Mouse (Mus musculus) adrenal gland, postnatal 36 days (tissue): ENCODE measurements around the gene Stx18. TPM values are rescaled to one million over a fixed set of nuclear protein-coding genes. Genes with fewer than 3 reads are reported as not detected.

Experiments
- DNase-seq, 2 experiments: peaks; one replicate each; pipeline ENCODE4 v3.0.0; 2021; ENCODE audit warnings: mixed read lengths in 1 of 2
- long read RNA-seq, 2 experiments: library from polyadenylated mRNA; stranded (forward); transcript quantifications; one replicate each; pipeline ENCODE4 v2.0.0; 2021; ENCODE audit warnings: borderline sequencing depth in 2 of 2
- total RNA-seq, 2 experiments: library from RNA; stranded (reverse); gene quantifications; 2 replicates each; pipeline ENCODE4 v1.2.3; 2021

Gene Stx18
- 10 to 100 TPM; 34.9 to 37.7 TPM for total RNA-seq
- long read RNA-seq, experiment 1, transcript Stx18-203 (11 exons, 3,002 nt) = major isoform, 44 of 51 reads
- long read RNA-seq, experiment 1, partial matches to known transcripts = 0 of 51 reads
- long read RNA-seq, experiment 1, other reads (novel, unspliced or antisense) = 5 of 51 reads
- long read RNA-seq, experiment 2, transcript Stx18-203 (11 exons, 3,002 nt) = major isoform, 17 of 21 reads
- long read RNA-seq, experiment 2, partial matches to known transcripts = 0 of 21 reads
- long read RNA-seq, experiment 2, other reads (novel, unspliced or antisense) = 2 of 21 reads

DNA sequence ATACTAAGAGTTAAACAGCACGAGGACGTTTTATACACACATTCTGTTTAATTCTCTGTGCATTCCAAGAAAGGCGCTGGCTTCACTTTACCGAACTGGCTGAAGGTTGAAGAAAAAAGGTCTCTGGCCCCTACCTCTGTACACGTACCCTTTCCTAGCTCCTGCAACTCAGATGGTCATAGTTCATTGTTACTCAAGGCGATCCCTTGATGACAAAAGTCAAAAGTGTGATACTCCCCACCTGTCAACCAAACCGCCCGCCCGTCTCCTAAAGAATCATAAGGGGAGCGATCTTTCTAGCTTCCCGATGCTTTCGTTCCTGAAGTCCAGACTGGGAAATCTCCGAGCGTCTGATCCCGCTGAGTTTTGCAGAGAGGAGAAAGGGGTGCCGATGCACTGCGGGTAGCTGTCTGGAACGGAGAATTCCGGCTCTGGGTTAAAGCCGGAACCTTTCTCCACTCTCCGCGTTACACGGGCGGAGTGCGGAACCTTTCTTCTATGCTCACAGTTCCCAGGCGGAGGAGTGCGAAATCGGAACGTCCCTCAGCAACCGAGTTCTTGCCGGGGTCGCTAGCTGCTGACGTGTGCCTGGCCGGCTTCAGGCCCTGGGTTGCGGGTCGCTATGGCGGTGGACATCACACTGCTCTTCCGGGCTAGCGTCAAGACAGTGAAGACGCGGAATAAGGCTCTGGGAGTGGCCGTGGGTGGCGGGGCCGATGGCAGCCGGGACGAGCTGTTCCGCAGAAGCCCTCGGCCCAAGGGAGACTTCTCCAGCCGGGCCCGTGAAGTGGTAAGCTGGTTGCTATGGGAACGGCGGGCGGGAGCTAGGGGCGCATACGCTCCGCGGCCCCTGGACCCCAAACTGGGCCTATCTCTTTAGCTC is at the start of gene Stx18:
Gene Stx18, plus strand, starts transcription at position 33 of the 883 bp plus-strand sequence.
- DNase-seq = peak; percentile 88 to 89

DNA sequence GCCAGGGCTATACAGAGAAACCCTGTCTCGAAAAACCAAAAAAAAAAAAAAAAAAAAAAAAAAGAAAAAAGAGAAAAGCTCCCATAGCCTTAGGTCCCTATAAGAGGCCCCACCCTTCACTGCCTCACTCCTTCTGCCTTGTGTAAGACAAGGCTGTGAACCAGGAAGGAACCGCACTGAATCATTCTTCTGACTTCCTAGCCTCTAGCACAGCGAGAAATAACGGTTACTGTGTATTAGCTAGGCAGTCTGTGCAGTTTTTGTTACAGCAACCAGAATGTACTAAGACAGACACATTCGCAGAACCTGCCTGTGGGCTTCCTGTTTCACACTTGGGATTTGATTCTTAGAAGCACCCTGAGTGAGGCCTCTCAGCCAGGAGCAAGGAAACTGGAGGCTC is 46.2 kb upstream of the Stx18 start:
- no peak for DNase-seq

DNA sequence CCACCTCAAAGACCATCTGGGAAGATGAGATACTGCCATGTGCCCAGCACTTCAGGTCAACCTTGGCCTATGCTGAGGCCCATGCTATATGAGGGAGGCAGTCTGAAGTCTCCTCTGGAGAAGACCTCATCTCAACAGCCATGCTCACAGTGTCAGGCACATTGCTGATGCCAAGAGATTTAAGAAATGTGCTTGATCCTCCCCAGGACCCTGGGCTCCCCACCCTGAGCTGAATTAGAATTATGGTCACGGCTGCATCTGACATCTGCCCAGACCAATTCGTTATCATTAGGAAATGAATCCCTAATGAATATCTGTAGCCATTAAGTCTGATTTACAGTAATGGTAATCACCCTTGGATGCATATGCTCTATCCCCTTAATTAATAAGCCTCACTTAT is 39.7 kb upstream of the Stx18 start:
- DNase-seq = no peak

DNA sequence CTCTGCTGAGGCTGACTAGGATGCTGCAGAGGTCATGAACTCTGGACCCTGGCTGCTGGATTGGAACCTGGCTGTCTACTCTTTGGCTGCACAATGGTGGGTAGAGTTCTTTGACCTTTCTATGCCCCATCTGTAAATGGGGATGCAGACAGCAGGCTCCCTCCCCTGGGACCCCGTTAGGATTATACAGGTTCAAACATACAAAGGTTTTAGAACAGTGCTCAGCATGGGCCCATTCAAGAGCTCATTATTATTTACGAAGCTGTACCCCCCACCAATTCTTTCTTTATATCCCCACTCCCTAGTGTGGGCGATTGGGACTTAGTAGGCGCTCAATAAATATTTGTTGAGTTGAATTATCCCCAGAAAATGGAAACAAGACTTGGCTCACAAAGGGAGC is 36.0 kb upstream of the Stx18 start:
- DNase-seq = no peak

DNA sequence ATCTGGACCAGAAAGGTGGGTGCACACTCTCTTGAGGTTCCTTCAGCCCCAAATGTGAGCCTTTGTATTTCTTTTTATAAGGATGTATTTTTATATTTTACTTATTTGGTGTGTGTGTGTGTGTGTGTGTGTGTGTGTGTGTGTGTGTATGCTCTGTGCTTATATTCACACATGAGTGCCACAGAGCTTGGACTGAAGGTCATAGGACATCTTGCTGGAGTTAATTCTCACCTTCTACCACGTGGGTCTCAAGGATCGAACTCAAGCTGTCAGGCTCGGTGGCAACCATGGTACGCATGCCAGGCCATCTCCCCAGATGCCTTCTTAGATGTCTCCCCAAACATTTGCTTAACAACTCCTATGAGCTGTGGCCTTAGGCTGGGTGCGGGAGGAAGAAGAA is 33.8 kb upstream of the Stx18 start:
- no peak for DNase-seq

DNA sequence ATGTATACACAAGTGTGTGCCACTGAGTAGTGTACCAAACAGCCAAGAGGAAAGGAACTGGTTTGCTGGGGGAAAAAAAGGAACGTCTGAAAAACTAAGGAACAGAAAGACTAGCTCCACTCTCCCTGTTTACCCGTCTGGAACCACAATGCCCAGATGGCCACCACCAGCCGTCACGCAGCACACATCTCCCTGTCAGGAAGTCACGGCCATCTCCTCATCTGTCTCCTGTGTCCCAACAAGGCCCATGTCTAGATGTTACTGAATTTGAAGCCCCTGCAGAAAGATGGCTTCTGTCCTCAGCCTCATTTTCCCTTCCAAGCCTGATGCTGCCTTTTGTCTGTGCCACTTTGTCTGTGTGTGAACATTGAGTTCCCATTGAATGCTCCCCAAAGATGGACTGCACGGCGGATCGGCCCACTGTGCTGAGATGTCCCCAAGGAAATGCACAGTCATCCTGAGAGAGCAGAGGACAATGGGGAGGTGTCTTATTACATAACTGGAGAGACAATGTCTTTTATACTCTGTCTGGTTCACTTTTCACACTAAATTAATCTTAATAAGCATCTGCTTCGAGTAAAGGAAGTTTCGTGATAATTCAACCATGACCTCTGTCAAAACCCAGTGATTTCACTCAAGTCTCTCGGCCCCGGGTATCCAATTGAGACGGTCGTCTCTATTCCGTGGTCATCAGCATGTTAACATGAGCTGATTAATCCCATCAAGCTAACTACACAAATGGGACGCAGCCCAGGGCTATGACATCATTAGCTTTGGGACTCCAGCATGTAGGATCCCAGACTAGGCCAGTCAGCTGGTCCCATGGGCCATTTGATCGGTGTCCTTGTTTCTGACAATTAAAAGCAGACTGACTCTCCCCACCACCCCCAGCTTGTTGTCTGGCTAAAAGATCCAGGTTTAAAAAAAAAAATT is 31.9 kb upstream of the Stx18 start:
- no peak for DNase-seq

DNA sequence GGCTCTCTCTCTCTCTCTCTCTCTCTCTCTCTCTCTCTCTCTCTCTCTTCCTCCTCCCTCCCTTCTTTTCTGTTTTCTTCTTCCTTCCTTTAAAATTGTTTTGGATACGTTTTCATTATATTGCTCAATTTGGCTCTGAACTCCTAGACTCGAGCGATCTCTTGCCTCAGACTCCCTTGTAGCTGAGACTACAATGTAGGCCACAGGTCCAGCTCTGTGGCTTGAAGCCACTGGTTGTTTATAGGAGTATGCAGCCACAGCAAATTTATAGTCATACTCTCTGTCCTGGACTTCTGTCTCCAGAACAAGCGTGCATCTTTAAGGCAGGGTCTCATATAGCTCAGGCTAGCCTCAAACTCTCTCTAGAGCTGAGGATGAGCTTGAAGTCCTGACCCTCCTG is 29.5 kb upstream of the Stx18 start:
- no peak for DNase-seq

DNA sequence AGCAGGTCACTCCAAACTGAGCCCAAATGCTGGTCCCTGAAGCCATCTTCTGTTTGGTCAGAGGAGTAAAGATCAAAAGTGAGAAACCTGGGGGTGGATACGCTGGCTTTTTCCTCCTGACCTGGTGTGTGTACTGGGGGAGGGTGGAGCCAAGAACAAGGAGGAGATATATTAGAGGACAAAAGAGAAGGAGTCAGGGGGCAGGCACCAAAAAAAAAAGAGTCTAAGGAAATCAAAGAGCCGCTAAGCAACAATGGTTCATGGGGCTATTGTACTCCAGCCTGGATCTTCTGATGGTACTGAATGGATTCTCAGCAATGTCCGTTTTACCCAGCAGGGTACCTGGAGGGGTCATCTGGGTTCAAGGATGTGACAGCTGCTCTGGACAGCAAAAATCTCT is 23.6 kb upstream of the Stx18 start:
- no peak for DNase-seq

DNA sequence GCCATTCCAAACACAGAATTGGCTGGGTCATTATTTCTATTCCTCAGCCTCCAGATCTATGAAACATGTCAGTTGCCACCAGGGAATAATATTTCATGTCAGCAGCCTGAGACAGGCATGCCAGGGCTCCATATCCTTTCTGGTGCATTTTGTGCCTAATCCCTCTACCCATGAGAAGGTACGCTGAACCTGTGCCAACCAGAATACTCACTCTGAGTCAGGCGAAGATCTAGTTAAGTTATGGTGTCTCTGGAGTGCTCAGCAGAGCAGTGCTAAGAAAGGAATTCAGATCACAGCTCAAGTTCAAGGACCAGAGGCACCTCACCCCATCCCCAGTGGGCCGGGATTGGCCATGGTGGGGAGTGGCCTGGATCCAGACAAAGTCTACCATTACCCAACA is 21.6 kb upstream of the Stx18 start:
- DNase-seq = peak in 1 of 2 experiments; percentile 27

DNA sequence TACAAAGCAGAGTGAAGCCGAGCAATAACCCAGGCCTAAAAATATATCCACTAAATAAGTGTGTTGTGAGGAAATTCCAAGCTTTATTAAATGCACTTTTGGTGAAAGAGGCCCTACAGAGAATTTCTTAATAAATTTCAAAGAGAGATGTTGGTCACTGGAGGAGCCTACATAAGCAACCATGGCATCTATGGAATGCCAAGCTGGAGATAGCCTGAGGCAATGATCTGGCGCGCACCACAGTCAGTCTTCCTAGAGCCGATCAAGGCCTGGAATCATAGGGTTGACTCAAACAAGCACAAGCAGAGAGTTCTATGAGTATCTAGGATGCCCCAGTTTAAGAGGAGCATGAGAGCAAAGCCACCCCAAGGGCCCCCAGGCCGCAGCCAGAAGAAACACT is 10.9 kb upstream of the Stx18 start:
- DNase-seq = no peak

DNA sequence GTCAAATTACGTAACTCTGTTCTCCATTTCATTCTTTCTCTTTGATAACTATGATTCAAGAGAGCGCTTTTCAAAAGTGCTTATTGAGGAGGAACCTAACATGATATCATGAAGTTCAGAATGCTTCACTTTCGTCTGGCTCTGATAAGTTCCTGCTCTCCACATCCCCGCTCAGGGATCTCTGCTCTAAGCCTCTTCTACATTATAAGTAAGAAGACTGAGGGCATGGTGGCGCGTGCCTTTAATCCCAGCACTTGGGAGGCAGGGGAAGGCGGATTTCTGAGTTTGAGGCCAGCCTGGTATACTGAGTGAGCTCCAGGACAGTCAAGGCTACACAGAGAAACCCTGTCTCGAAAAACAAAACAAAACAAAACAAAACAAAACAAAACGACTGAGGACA is 268 bp upstream of the Stx18 start:
- no peak for DNase-seq

DNA sequence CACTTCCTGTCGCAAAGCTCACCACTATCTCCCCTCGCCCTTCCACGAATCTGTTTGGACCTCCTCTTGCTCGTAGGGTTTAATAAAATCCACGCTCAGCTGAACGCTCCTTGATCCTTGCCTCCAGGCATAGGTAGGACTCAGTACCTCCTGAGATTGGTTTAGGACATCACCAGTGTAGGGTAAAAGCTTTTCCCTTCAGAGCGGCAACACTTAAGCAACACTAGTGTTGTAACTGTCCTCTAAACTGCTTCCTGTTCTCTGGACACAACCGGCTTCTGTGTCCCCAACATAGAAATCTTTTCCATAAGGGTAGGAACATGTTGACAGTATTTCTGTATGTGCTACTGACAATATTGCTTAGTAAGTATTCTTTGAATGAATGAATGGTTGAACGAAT is 1.3 kb downstream of the Stx18 start:
- no peak for DNase-seq

DNA sequence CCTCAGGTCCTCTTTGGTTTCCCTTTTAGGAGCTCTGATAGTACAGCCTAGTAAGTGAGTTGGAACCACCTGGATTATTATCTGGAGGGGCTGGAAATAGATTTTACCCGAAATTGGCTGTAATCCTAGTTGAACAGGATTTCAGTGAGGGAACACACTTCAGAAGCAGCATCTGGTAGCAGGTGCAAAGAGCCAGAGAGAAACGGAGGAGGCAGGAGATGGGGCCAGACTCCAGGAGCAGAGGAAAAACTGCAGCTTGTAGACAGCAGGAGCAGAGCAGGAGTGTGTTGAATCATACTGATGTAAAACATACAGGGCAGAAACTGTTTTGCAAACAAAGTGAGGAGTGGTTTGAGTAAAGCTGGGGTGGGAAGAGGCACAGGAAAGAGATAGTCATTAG is 6.4 kb downstream of the Stx18 start:
- DNase-seq = no peak

DNA sequence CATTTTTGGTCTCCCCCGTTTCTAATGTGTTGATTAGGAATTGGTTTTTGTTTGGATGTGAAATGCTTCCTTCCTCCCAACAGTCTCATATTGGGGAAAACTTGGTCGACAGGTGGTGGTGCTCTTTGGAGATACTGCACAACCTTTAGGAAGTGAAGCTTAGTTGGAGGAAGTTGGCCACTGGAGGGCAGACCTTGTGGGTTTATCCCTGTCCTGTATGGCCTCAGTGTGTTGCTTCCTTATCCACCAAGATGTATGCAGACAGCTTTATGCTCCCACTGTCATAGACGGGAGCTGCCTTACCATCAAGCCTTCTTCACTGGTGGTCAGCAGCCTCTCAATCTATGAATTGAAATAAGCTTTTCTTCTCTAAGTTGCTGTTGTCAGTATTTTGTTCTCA is 9.6 kb downstream of the Stx18 start:
- no peak for DNase-seq

DNA sequence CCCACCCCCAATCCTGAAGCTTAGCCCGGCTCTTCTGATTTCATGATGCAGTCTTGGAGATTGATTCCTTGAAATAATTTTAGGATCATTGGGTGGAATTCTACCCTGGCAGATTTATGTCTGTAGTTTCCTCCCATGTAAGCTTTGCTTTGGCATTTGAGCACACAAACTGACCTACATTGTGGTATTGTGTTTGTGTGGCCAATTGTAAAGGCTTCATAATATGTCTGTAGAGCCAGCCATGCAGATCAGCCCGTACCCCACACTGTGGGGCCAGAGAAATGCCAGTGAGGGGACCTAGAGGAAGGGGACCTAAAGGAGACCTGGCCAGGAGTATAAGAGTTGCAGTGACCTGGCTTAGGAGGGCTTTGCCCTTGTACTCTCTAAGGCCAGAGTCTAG is 22.5 kb downstream of the Stx18 start:
- no peak for DNase-seq

DNA sequence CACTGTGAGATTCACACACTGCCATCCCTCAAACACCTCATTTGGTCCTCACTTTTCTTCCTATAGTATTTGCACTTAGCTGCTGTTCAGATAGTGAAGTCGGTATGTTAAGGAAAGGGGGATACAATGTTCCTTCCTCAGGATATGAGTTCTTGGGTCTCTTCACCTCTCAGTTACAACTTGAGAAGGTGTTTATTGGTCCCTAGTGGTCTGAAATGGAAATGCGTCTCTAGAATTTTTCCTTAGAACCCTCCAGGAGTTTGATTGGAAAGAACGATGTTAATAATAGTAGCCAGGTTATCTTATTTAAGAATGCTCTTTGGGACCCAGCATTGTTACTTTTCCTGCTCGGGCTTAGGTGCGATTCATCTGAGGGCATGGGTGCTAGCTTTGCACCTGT is 24.2 kb downstream of the Stx18 start:
- no peak for DNase-seq

DNA sequence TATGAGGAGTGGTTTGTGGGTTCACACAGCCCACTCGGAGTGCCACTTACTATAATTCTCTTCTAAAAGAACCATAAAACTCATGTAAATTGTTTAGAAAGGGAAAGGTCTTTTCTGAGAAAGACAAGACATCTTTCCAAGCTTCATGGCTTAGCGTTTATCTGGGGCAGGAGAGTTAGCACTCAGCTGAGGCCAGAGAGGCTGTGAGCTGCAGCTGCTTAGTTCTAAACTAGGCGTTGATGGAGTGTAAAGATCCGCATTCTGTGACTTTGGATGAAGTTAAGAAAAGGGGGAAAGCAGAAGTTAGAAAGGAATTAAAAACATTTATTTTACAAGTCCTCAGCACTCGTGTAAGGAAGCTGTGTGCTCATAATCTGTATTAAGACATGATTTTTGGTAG is 24.8 kb downstream of the Stx18 start:
- DNase-seq = no peak

DNA sequence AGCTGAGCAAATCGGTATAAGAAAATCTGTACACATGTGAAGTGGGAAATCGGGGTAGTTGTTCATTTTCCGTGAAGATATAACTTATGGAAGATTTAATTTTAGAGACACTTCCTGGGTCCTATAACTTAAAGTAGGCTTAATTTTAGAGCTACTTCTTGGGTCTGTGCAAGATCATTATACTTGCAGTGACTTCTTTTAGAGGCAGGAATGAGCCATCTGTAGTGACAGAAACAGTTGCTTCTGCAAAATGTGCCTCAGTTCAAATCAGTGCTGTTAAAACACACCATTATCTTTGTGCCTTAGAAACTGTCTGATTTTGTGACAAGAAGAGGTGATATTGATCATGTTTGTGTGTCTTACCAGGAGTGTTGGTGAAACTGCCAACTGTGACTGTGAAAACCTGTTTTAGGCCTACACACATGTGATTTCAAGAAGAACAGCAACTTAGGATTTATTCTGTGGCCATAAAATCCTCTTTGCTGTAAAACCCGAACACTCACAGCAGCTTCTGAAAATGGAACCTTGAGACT is 25.6 kb downstream of the Stx18 start:
- no peak for DNase-seq

DNA sequence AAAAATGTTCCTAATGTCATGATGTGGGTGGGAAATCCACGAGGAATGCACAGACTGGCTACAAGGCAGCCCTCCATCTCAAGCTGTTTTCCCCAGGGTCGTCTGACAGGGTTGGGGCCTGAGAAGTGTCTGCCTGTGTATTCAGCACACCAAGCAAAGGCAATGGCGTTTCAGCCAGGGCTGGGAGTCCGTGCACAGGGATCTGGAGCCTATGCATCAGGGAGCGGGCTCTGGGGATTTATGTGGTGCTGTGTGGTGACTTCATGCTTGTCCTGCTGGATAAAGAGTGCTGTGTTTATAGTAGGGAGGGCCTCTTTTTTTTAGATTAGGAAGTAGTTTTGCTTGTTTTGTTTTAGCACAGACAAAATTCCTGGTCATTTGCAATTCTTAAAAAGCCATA is 26.2 kb downstream of the Stx18 start:
- no peak for DNase-seq

DNA sequence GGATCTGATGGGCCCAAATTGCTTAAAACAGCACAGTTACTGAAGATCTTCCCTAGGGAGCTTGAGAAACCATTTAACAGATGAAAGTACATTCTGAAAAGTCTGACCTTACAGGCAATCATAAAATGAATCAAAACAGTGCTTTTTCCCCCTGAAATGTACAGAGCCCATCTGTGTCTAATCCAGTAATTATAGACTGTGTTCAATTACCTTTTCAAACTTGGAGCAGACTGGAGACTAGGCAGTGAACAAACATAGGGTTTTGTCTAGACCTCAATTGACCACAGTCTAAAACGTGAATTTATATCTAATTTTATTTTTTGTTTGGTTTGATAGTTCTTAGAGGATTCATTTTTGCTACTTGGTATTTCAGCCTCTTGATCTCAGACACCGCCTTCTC is 26.9 kb downstream of the Stx18 start:
- DNase-seq = no peak

DNA sequence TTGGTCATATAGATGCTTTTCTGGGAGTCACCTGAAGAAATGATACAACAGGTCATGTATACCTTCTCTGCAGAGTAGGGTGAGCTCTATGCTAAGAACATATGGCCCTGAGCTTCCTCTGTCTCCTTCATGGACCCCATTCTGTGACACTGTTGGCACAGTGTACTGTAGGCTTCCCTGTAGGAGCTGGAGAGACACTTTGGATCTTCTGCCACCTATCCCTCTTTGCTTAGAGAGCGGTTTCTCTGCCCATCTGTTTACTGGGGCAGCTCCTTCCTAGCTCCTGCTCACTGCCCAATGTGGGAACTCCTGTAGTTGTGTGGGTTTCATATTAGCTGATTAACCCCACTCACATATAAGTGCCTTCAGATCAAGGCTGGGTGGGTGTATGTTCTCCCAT is 28.1 kb downstream of the Stx18 start:
- no peak for DNase-seq

DNA sequence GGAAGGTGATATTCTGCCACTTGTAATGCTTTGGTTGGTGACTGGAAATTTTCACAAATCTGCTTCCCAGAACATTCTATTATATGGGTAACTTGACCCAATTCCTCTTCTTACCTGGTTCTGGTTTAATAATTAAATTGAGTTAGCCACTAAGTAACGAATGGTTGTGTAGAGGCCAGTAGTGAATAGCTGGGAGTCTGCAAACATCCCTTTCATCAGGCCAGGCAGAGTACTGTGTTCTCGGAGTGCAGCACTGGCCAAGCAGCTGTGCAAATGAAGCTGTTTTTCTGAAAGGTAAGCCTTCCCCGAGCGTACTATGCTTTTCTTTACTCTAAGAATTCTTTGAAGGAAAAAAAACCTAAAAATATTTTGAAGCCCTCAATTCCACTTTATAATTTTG is 37.8 kb downstream of the Stx18 start:
- no peak for DNase-seq
